Mouse (Mus musculus) C2C12 (cell line): Measurements from ENCODE around the gene Ccdc27.

Experiments
- CTCF ChIP-seq: IDR thresholded peaks from one replicate; pipeline ENCODE4 v1.5.1; 2011; ENCODE audit not compliant: control insufficient read depth, insufficient read depth, insufficient read length
- USF1 ChIP-seq: IDR thresholded peaks from one replicate; pipeline ENCODE4 v1.6.1; 2011; ENCODE audit warnings: low read depth, mild to moderate bottlenecking, control low read depth, moderate library complexity

- TF ChIP-seq CTCF: no peak
- no peak for TF ChIP-seq USF1
These were observed 10.6 kb upstream of the Ccdc27 start for GRCm38 (mm10) chr4:154053065-154053464.
